Mouse (Mus musculus): ENCODE measurements at regions not wholly inside any gene's neighbourhood (a gene's known extent, or its start where the extent isn't known, plus 50 kb on each side); places are given as distances from the start of the nearest gene placed in this dataset.

DNA sequence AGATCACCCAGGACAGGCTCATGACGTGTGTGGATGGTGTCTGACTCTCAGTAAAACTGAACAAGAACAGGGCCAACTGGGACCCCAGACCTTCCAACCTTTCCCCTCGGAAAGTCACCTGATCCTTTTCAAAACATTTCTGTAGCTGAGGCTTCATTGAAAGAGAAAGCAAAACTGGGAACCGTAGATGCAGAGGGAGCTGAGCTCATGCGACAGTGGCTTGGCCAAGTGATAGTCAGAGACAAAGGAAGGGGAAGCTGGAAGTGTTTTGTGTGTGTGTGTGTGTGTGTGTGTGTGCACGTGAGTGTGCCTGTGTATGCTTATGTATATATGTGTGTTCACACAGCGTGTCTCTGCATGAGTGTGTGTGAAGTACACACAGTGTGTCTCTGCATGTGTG, 56.7 kb downstream of the Cryba4 start:
- TF ChIP-seq CTCF (IDR thresholded peaks at IDR 0.05; ENCODE audit: extremely low read depth, insufficient read length, insufficient replicate concordance, low read depth, low read length) (no peak), POLR2A (IDR thresholded peaks at IDR 0.05; ENCODE audit: low read depth, low read length) (no peak)

Measured in small intestine, adult 2 months (tissue).